Mouse (Mus musculus) mouse embryonic stem cell (cell line): ENCODE measurements around the gene A330070K13Rik.

ENCODE experiments used
- in situ Hi-C, 2 experiments: fragments of 300-500 bp; cut with MboI; formaldehyde crosslinking; loops; 1 replicate in 1 of 2; 3 replicates in 1 of 2; pipeline ENCODE4 v1.14.3; 2019 to 2020; ENCODE audit warnings: low sequenced_read_pairs in 2 of 2, low pct_unique_long_range_greater_than_20kb in 1 of 2, mixed read lengths in 1 of 2; ENCODE audit not compliant: unreplicated experiment in 1 of 2

The A330070K13Rik gene

DNA sequence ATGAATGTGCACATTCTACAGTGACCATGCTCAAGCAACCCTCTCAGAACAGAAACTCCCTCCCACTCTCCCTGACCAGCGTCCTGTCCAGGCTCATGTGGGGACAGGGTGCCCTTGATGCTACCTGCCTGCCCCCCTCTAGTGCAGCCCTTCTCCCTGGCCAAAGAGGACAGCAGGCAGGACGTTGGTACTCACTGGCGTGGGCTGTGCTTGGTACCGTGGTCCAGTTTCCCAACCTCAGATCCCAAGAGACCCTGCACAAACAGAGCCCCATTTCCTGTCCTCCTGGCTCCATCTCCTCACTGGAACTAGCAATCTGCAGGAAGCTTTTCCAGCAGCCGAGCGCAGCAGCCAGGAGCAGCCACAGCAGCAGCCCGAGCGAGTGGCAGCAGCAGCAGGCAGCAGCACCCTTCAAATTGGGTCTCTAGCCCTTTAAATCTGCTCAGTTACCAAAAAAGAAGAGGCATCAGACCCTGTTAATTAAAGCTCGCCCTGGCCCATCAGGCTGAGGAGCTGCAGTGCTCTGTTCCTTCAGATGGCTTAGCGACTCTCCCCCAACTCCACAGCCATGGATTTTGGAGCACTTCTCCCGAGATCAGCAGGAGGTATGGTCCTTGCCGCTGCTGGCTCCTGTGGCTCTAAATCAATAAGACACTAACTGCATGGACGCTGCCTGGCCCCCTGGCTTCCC, at the start of gene A330070K13Rik:
TSS of gene A330070K13Rik (minus strand) at position 410 of the 691 bp plus-strand sequence.
- in situ Hi-C loops, result no loop called here

DNA sequence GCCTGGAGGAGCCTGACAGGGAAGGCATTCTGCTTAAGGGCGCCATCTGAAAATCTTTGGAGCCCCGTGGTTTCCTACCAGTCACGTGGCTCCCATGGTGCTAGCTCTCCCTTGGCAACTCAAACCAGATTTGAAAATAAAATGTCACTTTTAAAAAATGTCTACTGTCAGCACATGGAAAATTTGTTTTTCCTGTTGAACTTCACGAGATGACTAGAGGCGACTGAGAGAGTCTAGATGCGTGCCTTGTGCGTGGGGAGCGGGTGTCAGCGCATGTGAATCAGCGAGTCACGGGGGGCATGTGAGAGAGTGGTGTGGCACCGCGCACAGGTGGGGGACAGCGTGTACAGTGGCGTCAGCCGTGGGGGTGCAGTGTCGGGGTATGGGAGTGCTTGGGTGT, 27.1 kb upstream of the A330070K13Rik start:
- in situ Hi-C loops, result no loop called here

DNA sequence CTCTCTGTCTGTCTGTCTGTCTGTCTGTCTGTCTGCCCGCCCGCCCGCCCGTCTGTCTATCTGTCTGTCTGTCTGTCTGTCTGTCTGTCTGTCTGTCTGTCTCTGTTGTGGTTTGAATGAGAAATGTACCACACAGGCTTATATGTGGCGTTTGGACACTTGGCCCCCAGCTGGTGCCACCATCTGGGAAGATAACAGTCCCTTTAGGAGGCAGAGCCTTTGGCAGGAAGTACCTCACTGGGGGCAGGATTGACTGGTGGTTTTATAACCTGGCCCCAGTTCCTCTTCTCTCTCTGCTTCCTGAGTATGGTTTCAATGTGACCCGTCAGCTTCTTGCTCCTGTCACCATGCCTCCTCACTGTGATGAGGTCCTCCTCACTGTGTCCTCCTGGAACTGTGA, 25.3 kb upstream of the A330070K13Rik start:
- in situ Hi-C loops, result no loop called here

DNA sequence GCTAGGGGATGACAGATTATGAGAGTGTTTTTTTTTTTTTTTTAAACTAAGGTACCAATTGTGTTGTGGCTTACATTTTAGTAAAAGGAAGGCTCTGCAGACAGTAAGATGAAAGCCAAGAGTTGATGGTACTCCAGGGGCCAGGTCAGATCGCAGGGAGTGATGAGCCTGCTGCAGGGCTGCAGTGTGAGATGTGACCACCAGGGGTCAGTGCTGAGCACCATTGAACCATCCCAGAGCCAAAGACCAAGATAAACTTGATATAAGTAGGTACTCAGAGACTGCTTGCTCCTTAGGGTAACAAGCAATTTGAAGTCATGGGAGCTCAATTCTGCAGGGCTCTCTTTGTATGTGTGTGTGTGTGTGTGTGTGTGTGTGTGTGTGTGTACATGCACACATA, 20.8 kb upstream of the A330070K13Rik start:
- in situ Hi-C loops, result no loop called here

DNA sequence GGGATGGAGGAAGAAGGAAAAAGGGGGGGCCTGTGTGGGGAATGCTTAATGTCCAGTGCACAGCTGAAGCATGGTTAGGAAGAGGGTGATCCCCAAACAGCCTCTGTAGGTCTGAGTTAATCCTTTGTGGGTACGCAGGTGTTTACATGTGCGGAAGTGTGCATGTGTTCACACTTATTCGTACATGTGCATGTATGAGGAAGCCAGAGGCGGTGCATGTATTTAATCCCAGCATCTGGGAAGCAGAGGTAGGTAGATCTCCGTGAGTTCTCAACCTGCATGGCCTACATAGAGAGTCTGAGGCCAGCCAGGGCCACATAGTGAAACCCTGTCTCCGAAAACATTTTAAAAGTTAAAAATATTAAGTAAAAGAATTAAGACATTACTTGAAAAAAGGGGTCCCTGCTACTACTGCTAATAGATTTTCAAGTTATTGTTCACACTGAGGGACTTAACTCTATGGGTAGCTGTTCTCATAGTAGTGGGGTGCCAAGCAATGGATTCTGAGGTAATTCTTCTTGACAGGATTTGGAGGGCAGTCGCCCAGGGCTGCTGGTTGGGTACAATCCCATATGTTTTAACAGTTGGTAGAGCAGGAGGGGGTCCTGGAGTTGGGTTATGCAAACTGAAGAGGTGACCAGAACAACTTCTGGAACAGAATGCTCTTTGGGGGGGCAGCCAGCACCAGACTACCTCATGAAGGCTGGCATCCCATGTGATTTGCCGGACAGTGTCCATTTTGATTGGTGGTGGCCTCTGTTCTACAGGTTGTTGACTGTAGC, 15.9 kb upstream of the A330070K13Rik start:
- in situ Hi-C loops, result no loop called here

DNA sequence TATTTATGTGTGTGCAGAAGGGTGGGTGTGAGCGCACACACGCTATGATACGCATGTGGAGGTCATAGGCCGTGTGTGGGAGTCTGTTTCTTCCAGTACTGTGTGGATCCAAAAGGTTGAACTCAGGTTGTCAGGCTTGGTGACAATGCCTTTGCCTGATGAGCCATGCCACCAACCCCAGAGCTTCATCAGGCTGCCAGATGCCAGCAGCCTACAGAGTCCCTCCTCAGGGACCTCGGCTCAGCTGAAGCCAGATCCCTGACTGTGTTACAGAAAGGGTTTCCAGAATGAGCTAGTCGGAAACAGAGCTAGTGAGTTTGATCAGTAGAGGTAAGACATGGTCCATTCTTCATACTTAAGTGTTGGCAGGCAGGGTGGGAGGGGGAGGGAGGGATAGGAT, 10.7 kb upstream of the A330070K13Rik start:
- in situ Hi-C loops, result no loop called here

DNA sequence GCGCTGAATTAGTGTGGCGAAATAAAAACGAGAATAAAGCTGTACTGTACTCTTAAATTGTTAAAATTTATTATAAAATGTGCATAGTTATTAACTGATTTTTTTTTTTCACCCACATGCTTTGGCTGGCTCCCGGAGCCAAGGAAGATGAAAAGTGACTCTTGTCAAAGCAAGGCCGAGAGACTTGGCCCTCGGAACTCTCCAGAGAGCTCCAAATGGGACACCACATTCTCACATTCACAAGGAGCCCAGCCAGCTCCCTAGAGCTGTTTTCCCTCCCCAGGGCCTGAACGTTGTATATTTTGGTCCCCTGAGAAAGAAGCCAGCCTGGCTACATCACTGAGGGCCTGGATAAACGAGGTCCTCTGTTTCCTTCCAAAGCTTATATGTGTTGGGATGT, 10.0 kb upstream of the A330070K13Rik start:
- in situ Hi-C loops, result no loop called here

DNA sequence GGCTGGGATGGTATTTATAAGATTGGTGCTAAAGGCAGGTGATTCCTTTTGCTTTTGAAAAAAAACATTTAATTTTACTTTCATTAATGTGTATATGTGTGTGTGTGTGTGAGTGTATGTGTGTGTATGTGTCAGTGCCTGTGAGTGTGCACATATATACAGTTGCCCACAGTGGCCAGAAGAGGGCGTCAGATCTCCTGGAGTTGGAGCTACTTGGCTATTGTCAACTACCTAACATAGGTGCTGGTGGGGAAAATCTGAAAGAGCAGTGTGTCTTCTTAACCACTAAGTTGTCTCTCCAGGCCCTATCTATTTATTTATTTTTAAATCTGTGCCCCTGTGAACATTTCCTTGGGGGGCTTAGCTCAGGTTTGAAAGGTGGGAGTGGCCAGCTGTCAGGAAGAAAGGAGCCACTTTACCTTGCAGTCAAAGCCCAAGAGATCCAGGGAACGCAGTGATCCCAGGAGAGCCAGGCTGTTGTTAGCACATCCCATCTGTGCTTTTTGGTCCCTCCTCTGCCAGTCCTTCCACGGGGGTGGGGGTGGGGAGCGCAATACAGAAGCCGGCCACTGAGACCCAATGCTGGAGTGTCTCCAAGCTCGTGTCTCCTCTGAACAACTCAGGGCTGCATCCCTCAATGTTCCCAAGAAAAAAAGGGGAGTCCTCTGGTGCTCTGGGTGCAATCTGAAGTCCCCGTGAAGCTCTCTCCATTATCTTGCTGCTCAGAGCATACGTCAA, 9.4 kb upstream of the A330070K13Rik start:
- in situ Hi-C loops, result no loop called here

DNA sequence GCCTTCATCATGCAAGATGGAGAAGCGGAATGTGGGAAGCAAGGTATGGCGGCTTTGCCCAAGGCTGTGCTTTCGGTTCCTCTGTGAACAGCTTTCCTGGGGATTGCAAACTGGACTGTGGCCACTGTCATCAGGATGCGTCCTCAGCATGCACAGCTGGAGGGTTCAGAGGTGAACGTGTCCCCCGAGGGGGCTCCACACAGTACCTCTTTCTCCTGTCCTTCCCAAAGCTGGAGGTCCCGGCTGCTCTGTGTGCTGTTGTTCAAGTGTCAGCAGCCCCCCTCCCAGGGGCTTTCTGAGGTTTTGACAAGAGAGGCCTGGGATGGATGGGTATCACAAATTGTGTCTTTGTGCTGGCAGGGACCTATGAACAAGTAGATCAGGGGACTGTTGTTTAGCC, 2.0 kb upstream of the A330070K13Rik start:
- in situ Hi-C loops, result no loop called here

DNA sequence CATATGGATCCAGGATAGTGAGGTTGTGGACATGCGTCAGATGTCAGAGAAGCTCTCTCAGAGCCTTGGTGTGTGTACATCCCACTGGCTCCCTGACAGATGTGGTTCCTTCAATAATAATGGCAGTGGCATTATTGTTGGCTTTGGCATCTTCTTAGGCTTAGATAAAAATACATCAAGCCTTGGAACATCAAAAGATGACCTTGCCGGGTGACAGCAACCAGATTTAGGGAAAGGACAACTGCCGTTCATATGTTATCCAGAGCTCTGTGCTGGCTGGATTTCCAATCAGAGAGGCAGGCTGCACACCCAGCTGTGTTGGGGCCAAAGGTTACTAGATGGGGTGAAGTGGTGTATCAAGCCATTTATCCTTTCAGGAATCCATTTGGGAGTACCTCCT, 9.0 kb downstream of the A330070K13Rik start:
- in situ Hi-C loops, result no loop called here

DNA sequence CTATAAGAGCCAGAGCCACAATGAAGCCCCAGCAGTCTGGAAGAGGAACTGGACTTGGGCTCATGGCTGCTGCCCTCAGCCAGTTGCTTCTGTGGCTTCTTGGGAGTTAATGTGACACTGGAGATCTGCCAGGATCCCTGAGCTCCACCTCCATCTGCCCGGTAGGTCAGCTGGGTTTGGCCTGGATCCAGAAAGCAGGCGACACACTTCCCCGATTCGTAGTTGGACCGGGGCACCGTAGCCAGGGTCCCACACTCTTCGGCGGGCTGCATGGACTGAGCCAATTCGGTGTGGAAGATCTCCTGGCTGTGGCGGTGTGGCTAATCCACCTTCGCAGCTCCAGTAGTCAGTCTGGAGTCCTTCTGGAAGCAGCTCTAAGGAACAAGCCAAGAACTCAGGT, 15.2 kb downstream of the A330070K13Rik start, which contains the start of gene Caln1:
TSS of gene Caln1 (plus strand) at position 219 of the 400 bp plus-strand sequence.
- in situ Hi-C loops, result no loop called here

DNA sequence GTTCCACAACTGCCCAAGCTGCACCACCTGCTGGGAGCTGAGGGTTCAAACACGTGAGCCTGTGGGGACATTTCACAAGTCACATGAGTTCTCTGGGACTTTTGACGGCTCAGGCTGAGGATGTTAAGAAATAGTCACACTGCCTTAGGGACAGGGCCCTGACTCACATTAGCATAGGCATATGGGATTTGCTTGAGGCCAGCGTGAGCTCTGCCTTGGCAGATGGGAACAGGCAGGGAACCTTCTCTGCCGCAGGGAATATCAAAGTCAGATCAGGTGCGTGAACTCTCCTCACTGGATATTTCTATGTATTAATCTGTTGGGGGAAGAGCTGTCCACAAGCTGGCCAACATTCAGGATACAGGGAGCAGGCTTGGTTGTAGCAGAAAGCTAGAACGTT, 16.2 kb downstream of the A330070K13Rik start:
- in situ Hi-C loops, result no loop called here

DNA sequence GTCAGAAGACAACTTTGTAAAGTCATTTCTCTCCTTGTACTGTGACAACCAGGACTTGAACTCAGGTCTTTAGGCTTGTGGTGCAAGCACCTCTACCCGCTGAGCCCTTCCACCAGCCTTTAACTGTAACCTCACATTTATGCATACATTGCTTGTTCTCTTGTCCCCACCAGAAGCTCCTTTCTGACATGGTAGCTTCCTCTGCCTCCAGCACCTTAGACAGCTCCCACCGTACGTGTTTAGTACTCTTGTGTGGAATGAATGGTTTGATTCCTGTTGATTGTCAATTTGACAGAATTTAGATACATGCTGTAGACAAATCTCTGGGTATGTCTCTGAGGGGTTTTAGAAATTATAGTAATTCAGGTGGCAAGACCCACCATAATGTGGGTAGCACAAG, 20.7 kb downstream of the A330070K13Rik start:
- in situ Hi-C loops, result no loop called here

DNA sequence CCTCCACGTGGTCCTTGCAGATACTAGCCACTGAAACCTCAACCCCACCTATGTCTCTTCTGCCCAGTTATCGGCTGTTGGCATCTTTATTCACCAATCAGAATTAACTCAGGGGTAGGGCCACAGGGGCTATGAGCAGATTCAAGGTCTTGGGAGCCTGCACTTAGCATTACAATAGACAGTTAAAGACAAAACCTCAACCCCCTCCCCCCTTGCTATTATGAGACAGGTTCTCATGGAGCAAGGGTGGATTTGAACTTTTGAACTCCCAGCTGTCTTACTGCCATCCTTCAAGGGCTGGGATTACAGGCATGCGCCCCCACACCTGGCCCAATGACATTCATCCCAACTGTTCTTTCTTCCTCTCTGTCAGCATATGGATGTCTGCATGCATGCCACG, 21.3 kb downstream of the A330070K13Rik start:
- in situ Hi-C loops, result no loop called here

DNA sequence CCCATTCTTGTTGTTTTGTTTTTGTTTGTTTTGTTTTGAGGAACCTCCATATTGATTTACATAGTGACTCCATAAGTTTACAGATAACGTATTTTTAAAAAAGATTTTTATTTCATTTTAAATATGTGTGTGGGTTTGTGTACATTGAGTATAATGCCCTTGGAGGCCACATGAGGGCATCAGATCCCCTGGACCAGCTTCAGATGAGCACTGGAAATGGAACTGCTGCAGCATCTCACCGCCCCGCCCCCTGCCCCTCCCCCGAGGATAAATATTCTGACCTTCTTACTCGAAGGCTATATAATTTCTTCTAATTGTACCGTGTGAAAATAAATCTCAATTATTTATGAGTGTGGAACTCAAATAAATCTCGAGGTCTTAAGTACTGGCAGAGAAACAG, 29.2 kb downstream of the A330070K13Rik start:
- in situ Hi-C loops, result no loop called here

DNA sequence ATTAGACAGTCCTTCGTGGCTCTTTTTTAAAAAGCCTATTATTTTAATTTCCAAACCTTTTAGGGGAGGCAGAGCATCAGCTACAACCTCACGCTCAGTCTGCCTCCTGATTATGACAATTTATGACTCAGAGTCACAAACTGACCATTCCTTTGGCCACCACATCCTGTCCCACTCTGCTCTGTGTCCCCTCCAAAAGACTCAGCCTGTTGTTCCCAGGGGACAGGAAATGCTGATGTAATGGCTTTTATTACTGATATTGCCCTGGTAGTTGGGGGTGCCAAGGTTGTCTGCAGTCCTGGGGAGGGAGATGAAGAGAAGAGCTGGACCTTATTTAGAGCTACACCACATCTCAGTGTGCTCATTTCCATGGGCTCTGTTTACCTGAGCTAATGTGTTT, 38.6 kb downstream of the A330070K13Rik start:
- in situ Hi-C loops, result no loop called here

DNA sequence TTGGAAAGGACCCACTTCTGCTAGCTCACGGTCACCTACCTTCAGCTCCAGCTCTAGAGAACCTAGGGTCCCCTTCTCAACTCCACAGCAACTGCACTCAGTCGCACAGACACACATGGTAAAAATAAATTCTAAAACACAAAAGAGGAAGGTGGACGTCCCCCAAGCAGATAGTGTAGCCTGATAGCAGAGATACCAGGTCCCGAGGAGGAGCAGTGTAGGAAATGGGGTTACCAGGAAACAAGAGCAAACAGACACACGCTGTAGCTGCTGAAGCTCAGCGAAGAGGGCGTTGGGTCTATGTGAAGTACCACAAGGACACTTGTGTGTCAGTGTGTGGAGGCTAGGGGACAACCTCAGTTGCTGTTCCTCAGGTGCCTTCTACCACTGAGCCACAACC, 39.4 kb downstream of the A330070K13Rik start:
- in situ Hi-C loops, result no loop called here

DNA sequence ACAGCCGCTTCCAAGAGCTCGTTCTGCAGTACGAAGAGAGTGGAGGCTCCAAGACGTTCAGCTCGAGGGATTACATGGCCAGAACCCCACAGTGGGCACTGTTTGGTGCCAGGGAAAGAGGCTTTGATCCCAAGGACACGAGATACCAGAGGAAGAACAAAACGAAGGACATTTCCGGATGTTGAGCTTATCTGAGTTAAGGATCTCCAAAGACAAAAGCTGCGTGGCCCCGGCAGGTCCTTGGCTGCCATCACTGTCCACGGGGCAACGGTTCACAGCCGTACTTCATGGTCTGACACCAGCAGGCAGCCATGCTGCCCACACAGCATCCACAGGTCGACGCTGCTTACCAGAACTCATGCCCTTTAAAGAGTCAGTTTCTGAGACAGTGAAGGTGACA, 43.8 kb downstream of the A330070K13Rik start:
- in situ Hi-C loops, result no loop called here

DNA sequence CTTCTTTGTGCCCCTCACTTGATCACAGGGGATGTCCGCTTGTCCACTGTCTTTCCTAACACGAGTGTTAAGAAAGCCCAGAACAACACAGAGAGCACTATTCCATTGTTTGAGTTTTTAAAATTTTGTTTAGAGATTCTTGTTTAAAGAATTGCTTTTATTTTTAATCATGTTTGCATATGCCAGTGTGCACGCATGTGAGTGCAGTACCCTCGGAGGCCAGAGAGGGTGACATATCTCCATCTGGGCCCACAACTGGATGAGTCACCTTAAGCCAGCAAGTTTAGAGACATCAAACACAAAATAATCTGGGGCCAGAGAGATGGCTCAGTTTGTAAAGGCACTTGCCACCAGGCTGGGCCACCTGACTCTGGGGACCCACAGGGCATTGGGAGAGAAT, 49.0 kb downstream of the A330070K13Rik start:
- in situ Hi-C loops, result no loop called here
